Mouse (Mus musculus): ENCODE data around the gene Actg1.

The Actg1 gene

GRCm38 (mm10) chr11:120345067-120345681 lies 3.2 kb downstream of the Actg1 start:
- DNase-seq (ENCODE audit: low spot score), result peak; percentile 59

GRCm38 (mm10) chr11:120344310-120344920 lies 3.9 kb downstream of the Actg1 start:
- DNase-seq (ENCODE audit: low spot score), result peak; percentile 27

DNA sequence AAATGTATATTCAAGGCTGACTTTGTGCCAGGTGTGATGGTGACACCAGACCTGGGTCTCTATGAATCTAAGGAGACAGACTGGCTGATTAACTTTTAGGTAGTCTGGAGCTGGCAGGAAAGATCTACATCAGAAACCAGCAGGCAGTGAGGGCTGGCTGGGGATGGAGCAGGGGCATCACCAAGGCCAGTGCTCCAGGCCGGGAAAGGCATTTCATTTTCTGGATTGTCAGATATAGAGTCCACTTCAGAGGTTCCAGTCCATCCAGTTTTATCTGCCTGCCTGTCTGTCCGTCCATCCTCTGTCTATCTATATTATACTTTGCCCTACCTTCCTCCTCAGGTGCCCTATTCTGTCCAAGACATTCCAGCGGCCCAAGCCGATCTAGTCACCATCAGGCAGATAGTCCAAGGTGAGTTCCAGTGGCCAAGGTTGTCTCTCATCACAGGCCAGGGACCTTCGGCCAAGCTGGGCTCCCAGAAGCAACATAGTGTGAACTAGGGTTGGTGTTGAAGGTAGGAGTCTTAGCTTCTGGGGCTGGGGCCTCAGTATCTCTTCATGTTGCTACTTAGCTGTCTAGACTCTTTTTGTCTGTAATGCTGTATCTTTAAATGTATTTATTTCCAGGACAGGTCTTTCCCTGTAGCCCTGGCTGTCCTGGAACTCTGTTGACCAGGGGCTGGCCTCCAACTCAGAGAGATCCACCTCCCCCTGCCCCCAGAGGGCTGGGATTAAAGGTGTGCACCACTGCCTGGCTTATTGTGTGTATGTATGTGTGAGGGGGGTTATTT lies 4.6 kb downstream of the Actg1 start:
- peak; percentile 24 for DNase-seq (ENCODE audit: low spot score)

- DNase-seq (ENCODE audit: low spot score), result peak; percentile 6
Measured at GRCm38 (mm10) chr11:120342656-120343160, 5.6 kb downstream of the Actg1 start.

GRCm38 (mm10) chr11:120341661-120342060 lies 6.7 kb downstream of the Actg1 start:
- peak; percentile 3 for DNase-seq (ENCODE audit: low spot score)

- peak; percentile 2 for DNase-seq (ENCODE audit: low spot score)
Measured at GRCm38 (mm10) chr11:120339978-120340513, 8.3 kb downstream of the Actg1 start.

DNA sequence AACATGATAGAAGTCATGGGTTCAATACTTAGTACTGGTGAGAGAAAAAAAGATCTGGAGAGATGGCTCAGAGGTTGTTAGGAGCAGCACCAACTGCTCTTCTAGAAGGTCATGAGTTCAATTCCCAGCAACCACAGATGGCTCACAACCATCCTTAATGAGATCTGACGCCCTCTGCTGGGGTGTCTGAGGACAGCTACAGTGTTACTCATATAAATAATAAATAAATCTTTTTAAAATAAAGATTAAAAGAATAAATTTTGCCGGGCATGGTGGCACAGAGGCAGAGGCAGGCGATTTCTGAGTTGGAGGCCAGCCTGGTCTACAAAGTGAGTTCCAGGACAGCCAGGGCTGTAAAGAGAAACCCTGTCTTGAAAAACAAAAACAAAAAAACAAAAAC lies 9.6 kb downstream of the Actg1 start:
- DNase-seq (ENCODE audit: low spot score), result no peak

DNA sequence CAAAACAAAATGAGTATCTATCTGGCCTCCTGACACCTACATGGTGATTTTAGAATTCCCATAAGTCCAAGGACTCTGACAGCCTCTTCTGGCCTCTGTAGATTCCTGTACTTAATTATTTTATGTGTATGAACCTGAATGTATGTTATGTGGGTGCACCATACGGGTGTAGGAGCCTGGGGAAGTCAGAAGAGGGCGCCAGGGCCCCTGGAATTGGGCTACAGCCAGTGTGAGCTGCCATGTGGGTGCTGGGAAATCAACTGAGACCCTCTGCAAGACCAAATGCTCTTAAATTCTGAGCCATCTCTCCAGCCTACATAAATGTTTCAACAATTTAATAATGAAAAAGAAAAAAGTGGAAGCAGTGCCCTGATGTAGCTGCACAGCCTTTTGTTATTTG lies 10.9 kb downstream of the Actg1 start:
- no peak for DNase-seq (ENCODE audit: low spot score)

DNA sequence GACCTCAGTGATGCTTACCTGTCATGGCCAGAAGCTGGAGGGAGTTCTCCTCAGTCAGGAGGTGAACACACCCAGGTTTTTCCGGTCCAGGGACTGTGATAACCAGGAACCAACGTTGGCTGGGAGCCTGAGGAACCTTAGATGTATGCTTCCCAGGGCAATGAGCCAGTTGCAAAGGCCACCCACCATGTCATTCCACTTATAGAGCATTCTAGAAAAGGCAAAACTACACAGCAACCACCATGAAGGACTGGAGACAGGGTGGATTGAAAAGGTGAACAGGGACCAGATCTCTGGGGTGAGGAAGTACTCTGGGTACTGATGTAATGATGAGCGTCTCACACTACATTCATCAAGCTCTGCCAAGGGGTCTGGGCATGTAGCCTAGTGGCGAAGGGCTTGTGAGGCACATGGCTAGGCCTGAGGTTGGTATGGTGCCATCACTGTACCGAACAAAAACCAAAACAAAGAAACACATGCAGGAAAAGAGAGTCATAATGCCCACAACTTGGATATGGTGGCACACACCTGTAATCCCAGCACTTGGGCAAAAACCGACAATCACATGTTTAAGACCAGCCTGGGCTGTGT lies 12.8 kb downstream of the Actg1 start:
- DNase-seq (ENCODE audit: low spot score), result no peak

GRCm38 (mm10) chr11:120320156-120320555 lies 28.2 kb downstream of the Actg1 start:
- no peak for DNase-seq (ENCODE audit: low spot score)

DNA sequence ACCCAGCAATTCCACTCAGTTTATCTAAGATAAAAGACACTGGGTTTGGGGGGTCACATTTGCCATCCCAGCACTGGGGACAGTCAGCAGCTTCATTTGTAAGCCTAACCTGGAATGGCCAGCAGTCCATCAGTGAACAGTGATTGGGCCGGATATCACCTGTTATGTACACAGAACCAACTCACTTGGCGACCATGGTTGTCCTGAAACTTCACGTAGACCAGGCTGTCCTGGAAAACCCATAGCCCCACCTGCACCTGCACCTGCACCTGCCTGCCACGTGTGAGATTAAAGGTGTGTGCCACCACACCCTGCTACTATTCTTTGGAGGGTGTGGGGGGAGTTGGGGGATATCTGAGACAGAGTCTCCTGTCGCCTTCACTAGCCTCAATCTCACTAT lies 29.0 kb downstream of the Actg1 start:
- DNase-seq (ENCODE audit: low spot score), result no peak

GRCm38 (mm10) chr11:120317456-120317855 lies 30.9 kb downstream of the Actg1 start:
- DNase-seq (ENCODE audit: low spot score), result no peak

DNA sequence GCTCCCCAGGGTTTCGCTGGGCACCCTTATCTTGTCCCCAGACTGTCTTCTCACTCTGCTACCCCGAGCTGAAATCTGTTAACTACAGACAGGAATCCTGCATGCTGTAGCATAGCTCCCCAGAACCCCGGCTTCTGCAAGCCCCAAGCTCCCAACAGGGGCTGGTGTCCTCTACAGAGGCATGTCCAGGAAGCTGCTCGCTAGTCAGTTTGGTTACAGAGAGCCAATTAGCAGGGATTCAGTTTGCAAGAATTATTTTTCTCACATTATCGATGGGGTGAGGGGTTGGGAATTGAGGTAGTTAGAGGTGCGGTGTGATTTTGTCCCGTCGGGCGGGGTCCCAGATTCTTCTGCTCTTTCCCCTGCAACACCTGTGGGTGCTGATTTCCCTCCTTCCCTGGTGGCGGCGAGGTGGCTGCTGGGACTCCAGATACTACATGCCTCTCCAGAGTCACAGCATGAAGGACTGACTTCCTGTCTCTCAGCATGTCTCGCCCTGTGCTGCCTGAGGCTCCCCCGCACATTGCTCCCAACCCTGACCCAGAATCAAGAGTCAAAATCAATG lies 31.6 kb downstream of the Actg1 start:
- peak; percentile 45 for DNase-seq (ENCODE audit: low spot score)

DNA sequence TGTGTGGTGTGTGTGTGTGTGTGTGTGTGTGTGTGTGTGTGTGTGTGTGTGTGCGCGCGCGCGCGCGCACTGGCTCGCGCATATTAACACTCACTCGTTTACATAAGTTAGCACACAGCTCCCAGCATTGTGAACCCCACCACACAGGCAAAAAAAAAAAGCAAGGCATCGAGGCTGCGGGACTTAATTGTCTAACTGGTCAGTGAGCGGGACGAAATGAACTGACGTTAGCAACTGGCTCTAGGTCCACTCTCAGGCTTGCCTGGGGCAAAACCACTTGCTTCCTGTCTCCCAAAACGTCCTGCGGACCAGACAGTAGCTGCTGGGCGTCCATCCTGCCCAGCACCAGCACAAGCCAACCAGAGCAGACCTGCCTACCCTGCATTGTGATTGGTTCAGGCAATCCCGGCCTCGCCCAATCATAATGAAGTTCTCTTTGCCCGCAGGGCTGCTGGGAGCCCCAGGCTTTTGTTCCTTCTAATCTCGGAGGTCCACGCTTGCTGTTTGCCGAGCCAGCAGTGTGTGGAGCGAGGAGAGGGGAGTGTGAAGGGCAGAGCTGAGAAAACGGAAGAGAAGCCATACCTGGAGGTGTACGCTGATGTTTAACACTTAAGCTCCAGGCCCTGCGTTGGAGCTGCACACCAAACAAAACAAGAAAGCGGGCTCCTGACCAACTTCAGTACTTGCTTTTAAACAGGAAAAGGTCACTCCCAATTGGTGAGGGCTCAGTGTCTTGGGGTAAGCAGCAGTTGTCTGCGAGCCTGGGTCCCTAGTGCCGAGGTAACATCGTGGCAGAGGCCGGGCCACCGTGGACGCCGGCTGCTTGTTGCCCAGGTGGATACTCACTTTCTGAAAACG lies 32.3 kb downstream of the Actg1 start:
- peak; percentile 97 for DNase-seq (ENCODE audit: low spot score)

DNA sequence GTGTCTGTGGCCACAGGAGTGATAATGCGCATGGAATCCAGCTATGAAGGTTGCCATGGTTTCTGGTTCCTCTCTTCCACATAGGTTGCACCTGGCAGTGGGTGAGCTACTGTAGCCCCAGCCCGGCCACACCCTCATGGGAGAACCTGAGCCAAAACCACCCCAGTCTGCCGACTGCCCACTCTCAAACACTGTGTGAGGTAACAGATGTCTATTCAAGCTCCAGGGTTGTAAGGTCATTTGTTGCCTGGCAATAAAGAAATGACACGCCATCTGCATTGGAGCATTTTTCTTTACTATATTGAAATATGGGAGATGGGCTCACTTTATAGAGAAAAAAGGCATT lies 33.0 kb downstream of the Actg1 start:
- peak; percentile 24 for DNase-seq (ENCODE audit: low spot score)

- peak; percentile 4 for DNase-seq (ENCODE audit: low spot score)
Measured at GRCm38 (mm10) chr11:120314721-120315415, 33.5 kb downstream of the Actg1 start.

GRCm38 (mm10) chr11:120313906-120314685 lies 34.2 kb downstream of the Actg1 start:
- DNase-seq (ENCODE audit: low spot score), result peak; percentile 4

- DNase-seq (ENCODE audit: low spot score), result peak; percentile 7
Measured at GRCm38 (mm10) chr11:120312069-120312468, 36.3 kb downstream of the Actg1 start.

GRCm38 (mm10) chr11:120311561-120311960 lies 36.8 kb downstream of the Actg1 start:
- no peak for DNase-seq (ENCODE audit: low spot score)
